Mouse (Mus musculus) neural tube, embryonic 12.5 days (tissue): ENCODE data around the gene Gmeb2. TPM values are rescaled to one million over a fixed set of nuclear protein-coding genes. Genes with fewer than 3 reads are reported as not detected.

Source experiments
- ATAC-seq: fragments of 200-750 bp; cut with Nextera tagmentation; 2 replicates; pipeline ENCODE4 v1.8.0; 2017; ENCODE audit warnings: low read depth, mild to moderate bottlenecking, moderate TSS enrichment, moderate library complexity; ENCODE audit not compliant: low FRiP score
- H3K27ac ChIP-seq: fragments of 300-500 bp; sonication (generic); 2 replicates; pipeline ENCODE4 v1.5.1; 2016
- H3K27me3 ChIP-seq: fragments of 300-500 bp; sonication (generic); replicated peaks from 2 replicates; pipeline ENCODE4 v1.6.1; 2016; ENCODE audit warnings: mild to moderate bottlenecking
- H3K36me3 ChIP-seq: fragments of 300-500 bp; sonication (generic); 2 replicates; pipeline ENCODE4 v1.6.1; 2016; ENCODE audit warnings: mild to moderate bottlenecking
- H3K4me1 ChIP-seq: fragments of 300-500 bp; sonication (generic); 2 replicates; pipeline ENCODE4 v1.6.1; 2016
- H3K4me2 ChIP-seq: fragments of 300-500 bp; sonication (generic); replicated peaks from 2 replicates; pipeline ENCODE4 v1.6.1; 2016; ENCODE audit warnings: mild to moderate bottlenecking
- H3K4me3 ChIP-seq: fragments of 300-500 bp; sonication (generic); 2 replicates; pipeline ENCODE4 v1.5.1; 2016
- H3K9ac ChIP-seq: fragments of 300-500 bp; sonication (generic); 2 replicates; pipeline ENCODE4 v1.6.1; 2016; ENCODE audit warnings: mild to moderate bottlenecking
- H3K9me3 ChIP-seq: fragments of 300-500 bp; sonication (generic); 2 replicates; pipeline ENCODE4 v1.6.1; 2016; ENCODE audit warnings: mild to moderate bottlenecking
- WGBS: fragments of 180-500 bp; shearing (Covaris S2); methylation state at CpG from one replicate; pipeline ENCODE4 v1.1.7; 2016; 5-methylcytosine and 5-hydroxymethylcytosine counted together
- polyA plus RNA-seq: library from polyadenylated mRNA; unstranded; fragments of >200 nt; fragmentation: Nextera tagmentation; extraction: Ambion mirVana; gene quantifications from 2 replicates; pipeline ENCODE4 v1.2.1, GENCODE M21; 2016

The Gmeb2 gene
- polyA plus RNA-seq, 1 experiment from 2014 or later, result 20.6 TPM

DNA sequence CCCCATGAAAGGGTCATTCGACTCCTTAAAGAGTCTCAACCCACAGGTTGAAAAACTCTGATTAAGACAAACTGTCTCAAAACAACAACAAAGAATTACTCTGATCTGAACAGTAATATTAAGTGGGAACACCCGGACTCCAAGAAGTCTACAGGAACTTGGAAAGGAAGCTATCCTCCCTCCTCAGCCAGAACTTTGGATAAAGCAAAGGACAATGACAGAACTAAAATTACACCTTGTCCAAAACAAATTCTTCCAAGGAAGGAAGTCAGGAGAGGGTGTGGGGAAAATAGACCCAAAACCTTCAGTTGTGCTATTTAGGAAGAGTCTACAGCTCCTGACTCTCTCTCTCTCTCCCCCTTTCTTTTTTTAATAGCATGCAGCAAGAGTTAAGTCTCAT lies 15.7 kb downstream of the Gmeb2 start:
- Histone ChIP-seq H3K36me3 (peaks cover 54% of the 10 kb centered on the region), H3K9ac (no peak overlapping the region), H3K4me3 (no peak overlapping the region), H3K4me1 (no peaks in the 10 kb centered on the region), H3K9me3 (no peaks in the 10 kb centered on the region), H3K27me3 (no peaks in the 10 kb centered on the region), H3K4me2 (no peak overlapping the region), H3K27ac (no peak overlapping the region)
- ATAC-seq, result no peak
- 93% methylated on average over 2 of the region's 2 CpGs for WGBS

DNA sequence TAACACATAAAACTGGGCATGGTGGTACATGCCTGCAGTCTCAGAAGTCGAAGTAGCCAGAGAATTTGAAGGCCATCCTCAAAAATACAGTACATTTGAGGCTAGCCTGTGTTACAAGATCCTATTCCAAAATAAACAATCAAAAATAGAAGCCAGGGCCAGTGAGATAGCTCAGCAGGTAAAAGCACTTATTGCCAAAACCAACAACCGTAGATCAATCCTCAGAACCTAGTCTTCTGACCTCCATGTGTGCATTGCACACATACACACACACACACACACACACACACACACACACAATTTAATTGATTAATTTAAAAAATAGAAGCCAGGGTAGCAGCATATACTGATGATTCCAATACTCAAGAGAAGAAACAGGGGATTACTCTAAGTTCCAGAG lies 21.0 kb downstream of the Gmeb2 start:
- ATAC-seq, result no peak
- no peaks in the 10 kb centered on the region for H3K9me3 ChIP-seq
- H3K4me3 ChIP-seq, result no peak overlapping the region
- no peak overlapping the region for H3K9ac ChIP-seq
- H3K27ac ChIP-seq, result no peak overlapping the region
- no peaks in the 10 kb centered on the region for H3K27me3 ChIP-seq
- WGBS, result 93% methylated on average over 2 of the region's 2 CpGs
- H3K4me1 ChIP-seq, result no peaks in the 10 kb centered on the region
- peaks cover 65% of the 10 kb centered on the region for H3K36me3 ChIP-seq
- H3K4me2 ChIP-seq, result no peak overlapping the region

DNA sequence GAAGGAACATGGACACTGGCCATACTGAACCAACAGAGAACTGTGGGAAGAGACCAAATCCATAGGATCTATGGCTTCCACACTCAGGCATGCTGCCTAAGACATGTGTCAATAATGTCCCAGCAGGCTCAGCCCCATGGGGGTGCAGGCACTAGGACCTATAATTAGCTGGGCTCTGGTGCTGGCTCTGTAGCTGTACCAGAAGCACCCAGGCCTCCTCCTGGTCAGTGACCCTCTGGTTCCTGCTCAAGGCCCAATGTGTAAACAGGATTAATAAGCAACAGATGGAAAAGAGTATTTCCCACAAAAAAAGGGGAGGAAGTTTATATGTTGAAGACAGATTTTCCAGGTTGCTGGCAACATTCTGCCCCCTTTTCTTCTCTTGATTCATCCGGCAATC lies 34.6 kb downstream of the Gmeb2 start:
- H3K36me3 ChIP-seq, result peaks cover 66% of the 10 kb centered on the region
- no peak for ATAC-seq
- no peak overlapping the region for H3K27ac ChIP-seq

DNA sequence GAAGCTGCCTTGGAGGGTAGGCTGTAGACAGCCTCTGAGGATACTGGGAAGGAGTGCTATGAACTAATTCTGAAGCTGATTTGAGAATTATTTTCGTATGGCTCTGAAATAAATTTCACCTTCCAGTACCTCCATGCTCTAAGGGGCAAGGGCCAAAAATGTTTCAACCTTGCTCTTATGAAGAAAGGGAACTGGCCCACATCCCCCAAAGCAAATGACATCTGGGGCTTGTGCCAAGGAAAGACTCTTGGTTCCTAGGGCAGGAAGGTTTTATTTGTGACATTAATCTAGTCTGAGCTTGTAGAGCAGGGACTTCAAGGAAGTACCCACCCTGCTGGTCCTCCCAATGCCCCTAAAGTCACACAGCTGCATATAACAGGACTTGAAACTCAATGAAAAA lies 36.0 kb downstream of the Gmeb2 start:
- no peaks in the 10 kb centered on the region for H3K4me1 ChIP-seq
- WGBS, result 86% methylated on average over 1 of the region's 1 CpGs
- no peak overlapping the region for H3K27ac ChIP-seq
- H3K27me3 ChIP-seq, result no peaks in the 10 kb centered on the region
- H3K9me3 ChIP-seq, result no peaks in the 10 kb centered on the region
- H3K9ac ChIP-seq, result no peak overlapping the region
- no peak overlapping the region for H3K4me3 ChIP-seq
- no peak overlapping the region for H3K4me2 ChIP-seq
- ATAC-seq, result no peak
- peaks cover 54% of the 10 kb centered on the region for H3K36me3 ChIP-seq

More for the DNA sequence above, 34.6 kb downstream of the Gmeb2 start:
- no peaks in the 10 kb centered on the region for H3K9me3 ChIP-seq
- no peak overlapping the region for H3K4me2 ChIP-seq
- H3K4me3 ChIP-seq, result no peak overlapping the region
- 81% methylated on average over 1 of the region's 1 CpGs for WGBS
- no peaks in the 10 kb centered on the region for H3K27me3 ChIP-seq
- no peaks in the 10 kb centered on the region for H3K4me1 ChIP-seq
- no peak overlapping the region for H3K9ac ChIP-seq

DNA sequence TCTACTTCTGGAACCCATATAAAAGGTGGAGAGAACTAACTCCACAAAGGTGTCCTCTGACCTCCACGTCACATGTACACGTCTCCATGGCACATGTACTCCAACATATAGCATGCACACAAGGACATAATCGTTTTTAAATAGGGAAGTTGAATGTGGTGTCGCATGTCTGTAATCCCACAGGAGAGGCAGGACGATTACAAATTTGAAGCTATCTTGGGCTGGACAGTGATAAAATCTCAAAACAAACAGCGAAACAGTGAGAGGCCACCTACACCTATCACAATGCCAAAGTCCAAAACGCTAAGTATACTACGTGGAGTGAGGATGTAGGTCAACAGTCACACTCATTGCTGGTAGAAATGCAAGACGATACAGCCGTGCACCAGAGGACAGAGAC lies 38.6 kb downstream of the Gmeb2 start:
- peaks cover 32% of the 10 kb centered on the region for H3K36me3 ChIP-seq

DNA sequence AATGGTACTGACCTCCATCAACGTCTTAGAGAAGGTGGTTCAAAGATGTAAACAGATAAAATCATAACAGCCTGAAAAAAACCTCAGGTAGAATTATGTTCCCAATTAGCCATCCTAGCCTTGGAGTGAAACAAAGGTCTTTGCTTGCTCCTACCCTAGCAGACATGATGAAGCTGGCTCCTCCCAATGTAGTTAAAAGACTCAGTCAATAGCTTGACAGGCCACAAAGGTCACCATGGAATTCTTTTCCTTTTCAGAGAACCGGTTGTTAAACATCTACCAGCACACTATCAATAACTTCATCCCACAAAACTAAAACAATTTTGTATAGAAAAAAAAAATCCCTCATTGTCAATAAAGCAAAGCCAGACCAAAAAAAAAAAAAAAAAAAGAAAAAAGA lies 42.8 kb downstream of the Gmeb2 start:
- H3K4me1 ChIP-seq, result no peaks in the 10 kb centered on the region
- no peak overlapping the region for H3K4me2 ChIP-seq
- no peak for ATAC-seq
- no peak overlapping the region for H3K9ac ChIP-seq
- no peak overlapping the region for H3K27ac ChIP-seq
- H3K36me3 ChIP-seq, result no peaks in the 10 kb centered on the region
- no peak overlapping the region for H3K4me3 ChIP-seq
- no peaks in the 10 kb centered on the region for H3K9me3 ChIP-seq
- WGBS, result 22% methylated on average over 2 of the region's 2 CpGs
- no peaks in the 10 kb centered on the region for H3K27me3 ChIP-seq

More for the DNA sequence above, 38.6 kb downstream of the Gmeb2 start:
- Histone ChIP-seq H3K27me3 (no peaks in the 10 kb centered on the region), H3K4me1 (no peaks in the 10 kb centered on the region), H3K4me3 (no peak overlapping the region), H3K27ac (no peak overlapping the region), H3K4me2 (no peak overlapping the region), H3K9me3 (no peaks in the 10 kb centered on the region), H3K9ac (no peak overlapping the region)
- 92% methylated on average over 10 of the region's 10 CpGs for WGBS
- ATAC-seq, result no peak

DNA sequence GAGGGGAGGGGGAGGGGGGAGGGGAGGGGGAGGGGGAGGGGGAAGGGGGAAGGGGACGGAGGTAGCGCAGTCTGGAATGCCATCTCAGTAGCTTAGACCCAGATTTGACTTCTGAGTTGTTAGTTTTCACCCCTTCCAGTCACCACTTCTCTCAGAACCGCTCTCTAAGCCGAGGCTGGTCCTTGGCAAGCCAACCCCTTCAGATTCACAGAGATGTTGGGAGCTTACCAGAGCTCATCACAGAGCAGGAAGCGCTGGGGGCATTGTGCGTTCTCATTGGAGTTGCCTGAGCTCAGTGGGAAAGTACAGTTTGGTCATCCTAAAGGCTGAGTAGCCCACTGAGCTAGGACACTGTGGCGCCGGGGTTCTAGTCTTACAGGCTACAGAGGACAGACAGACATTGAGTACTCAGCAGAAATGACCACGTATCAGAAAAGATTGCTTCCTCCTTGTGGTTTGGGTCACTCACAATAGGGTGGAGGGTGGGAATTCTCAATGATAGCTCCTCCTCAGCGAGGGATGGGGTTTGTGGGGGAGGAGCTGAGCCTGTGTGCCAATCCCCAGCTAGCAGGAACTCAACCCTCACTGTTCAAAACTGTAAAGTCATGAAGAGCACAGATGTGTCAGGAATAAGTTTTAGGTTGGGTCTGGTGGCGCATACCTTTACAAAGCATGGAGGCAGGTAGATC lies 44.0 kb downstream of the Gmeb2 start:
- Histone ChIP-seq H3K4me3 (no peak overlapping the region), H3K4me1 (no peaks in the 10 kb centered on the region), H3K27me3 (no peaks in the 10 kb centered on the region), H3K27ac (no peak overlapping the region), H3K9me3 (no peaks in the 10 kb centered on the region), H3K36me3 (no peaks in the 10 kb centered on the region), H3K9ac (no peak overlapping the region), H3K4me2 (no peak overlapping the region)
- 47% methylated on average over 9 of the region's 11 CpGs for WGBS
- ATAC-seq, result no peak

DNA sequence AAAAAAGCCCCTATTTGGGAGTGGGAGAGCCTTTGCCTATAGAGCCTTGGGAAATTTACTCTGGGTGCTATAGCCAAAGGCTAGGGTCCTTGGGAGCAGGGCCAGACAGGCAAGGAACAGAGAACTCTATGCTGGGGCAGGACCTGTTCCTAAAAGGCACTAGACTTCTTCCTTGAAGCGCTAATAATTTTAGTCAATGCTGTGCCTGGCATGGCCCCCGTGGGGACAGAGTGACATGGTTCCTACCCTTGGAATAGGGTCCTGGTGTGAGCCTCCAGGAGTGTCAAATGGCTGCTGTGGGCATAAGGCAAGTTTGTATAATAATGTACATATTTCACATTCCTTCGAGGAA lies 45.5 kb downstream of the Gmeb2 start:
- Histone ChIP-seq H3K4me2 (peak overlapping the region; percentile 53), H3K9ac (no peak overlapping the region), H3K9me3 (no peaks in the 10 kb centered on the region), H3K36me3 (no peaks in the 10 kb centered on the region), H3K4me3 (no peak overlapping the region), H3K27ac (no peak overlapping the region), H3K4me1 (no peaks in the 10 kb centered on the region), H3K27me3 (no peaks in the 10 kb centered on the region)
- ATAC-seq, result no peak
- WGBS, result 63% methylated on average over 3 of the region's 3 CpGs

DNA sequence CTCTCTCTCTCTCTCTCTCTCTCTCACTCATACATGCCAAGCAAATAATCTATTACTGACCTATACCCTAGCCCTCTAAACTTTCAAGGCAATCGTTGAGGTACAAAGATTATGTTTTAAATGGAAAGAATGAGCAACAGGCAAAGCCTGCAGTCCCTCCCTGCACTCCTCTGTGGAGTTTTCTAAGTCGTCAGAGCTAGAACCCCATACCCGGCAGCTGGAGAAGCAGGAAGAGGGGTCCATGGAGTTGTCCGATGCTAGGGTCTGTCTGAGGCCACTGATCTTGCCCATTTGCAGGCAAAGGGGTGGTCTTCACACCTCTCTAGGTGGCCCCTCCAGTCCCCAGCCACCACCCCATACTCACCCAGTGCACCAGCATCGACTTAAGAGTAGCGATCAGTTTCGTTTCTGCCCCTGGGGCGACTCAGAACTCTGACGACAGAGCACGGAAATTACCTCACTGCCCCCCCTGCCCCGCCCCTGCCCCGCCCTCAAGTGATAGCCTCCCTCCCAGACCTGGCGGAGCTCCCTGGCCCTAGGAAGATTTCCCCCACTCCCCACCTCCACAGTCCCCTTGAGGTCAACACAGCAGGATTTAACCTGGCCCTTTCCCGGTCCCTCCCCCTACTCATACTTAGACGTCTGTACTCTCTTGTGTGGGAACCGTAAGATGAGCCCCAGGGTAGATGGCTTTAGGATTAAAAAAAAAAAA lies 46.1 kb downstream of the Gmeb2 start, which contains the start of gene Helz2:
Helz2 (minus strand) TSS at position 426 of the 712 bp plus-strand sequence.
- H3K27ac ChIP-seq, result no peak within 1 kb of the TSS
- peak within 1 kb of the TSS; percentile 40; the same call in 1 of the 2 replicates for H3K9ac ChIP-seq
- H3K4me1 ChIP-seq, result no peaks in the 10 kb centered on the region
- no peaks in the 10 kb centered on the region for H3K27me3 ChIP-seq
- peak within 1 kb of the TSS; percentile 53 for H3K4me2 ChIP-seq
- no peaks in the 10 kb centered on the region for H3K36me3 ChIP-seq
- WGBS, result 9% methylated on average over 16 of the region's 16 CpGs
- H3K9me3 ChIP-seq, result no peaks in the 10 kb centered on the region
- no peak for ATAC-seq
- H3K4me3 ChIP-seq, result peak within 1 kb of the TSS; percentile 27

DNA sequence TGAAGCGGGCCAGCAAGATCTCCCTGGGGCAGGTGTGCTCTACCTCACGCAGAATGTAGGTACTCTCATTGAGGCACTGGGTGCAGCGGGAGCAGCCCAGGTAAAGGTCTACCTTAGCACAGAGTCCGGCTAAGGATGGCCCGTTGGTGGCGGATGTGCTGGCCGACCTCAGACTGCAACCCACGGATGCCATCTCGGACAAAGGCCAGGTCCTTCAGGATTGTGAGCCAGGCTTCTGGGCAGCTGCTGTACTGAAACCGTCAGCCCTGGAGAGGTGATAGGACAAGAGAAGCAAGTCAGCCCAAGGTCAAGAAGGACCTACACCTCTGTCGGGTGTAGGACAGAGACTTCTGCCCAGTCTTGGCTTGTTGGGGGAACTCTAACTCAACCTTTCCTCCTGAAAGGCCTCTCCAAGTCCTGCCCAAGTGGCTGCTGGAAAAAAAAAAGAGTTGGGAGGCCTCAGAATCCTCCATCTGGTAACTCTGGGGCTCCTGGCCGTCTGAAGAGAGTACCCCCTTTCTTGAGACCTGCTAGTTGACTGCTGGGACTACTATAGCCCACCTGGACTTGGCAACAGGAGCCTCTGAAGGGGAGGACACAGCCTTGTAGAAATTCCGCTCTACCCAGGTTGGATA lies 46.9 kb downstream of the Gmeb2 start:
- Histone ChIP-seq H3K4me3 (no peak overlapping the region), H3K27me3 (no peaks in the 10 kb centered on the region), H3K27ac (no peak overlapping the region), H3K9me3 (no peaks in the 10 kb centered on the region), H3K9ac (no peak overlapping the region), H3K4me2 (peak overlapping the region; percentile 53; the same call in 1 of the 2 replicates), H3K4me1 (no peaks in the 10 kb centered on the region), H3K36me3 (no peaks in the 10 kb centered on the region)
- WGBS, result 93% methylated on average over 13 of the region's 13 CpGs
- no peak for ATAC-seq

DNA sequence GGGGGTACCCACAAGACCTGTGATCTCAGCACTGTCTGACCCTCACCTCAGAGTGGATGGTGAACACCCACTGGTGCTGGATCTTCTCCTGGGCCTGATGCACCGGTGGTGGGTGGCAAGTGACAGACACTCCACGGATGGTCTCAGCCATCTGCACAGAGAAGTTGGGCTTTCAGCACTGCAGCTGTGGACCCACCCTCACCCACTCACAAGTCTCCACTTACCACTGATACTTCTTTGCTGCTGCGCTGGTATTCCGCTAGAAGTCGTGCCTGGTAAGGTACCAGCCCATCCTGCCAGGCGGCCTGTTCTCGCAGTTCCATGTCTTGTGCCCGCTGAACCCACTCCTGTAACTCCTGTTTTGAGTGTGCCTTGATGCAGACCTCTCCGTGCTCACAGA lies 48.6 kb downstream of the Gmeb2 start:
- Histone ChIP-seq H3K4me3 (no peak overlapping the region), H3K36me3 (no peaks in the 10 kb centered on the region), H3K4me2 (no peak overlapping the region), H3K4me1 (no peaks in the 10 kb centered on the region), H3K27ac (no peak overlapping the region), H3K9ac (no peak overlapping the region), H3K9me3 (no peaks in the 10 kb centered on the region), H3K27me3 (no peaks in the 10 kb centered on the region)
- no peak for ATAC-seq
- 96% methylated on average over 9 of the region's 9 CpGs for WGBS

DNA sequence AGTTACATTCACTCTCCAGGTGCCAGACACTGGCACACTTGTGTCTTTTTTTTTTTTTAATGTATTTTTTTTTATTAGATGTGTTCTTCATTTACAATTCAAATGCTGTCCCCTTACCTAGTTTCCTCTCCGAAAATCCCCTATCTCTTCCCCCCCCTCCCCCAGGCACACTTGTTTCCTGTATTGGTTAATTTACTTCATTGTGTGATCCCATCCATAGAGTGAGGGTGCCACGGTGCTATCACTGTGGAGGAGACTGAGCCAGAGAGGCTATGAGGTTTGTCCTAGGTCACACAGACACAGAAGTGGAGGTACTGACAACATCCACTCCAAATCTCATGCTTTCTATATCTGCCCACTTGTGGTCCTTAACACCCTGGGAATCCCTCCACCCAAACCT lies 49.0 kb downstream of the Gmeb2 start:
- no peak for ATAC-seq
- H3K9me3 ChIP-seq, result no peaks in the 10 kb centered on the region
- no peak overlapping the region for H3K4me2 ChIP-seq
- no peaks in the 10 kb centered on the region for H3K4me1 ChIP-seq
- no peak overlapping the region for H3K27ac ChIP-seq
- H3K27me3 ChIP-seq, result no peaks in the 10 kb centered on the region
- no peak overlapping the region for H3K9ac ChIP-seq
- 68% methylated on average over 2 of the region's 2 CpGs for WGBS
- H3K4me3 ChIP-seq, result no peak overlapping the region
- H3K36me3 ChIP-seq, result no peaks in the 10 kb centered on the region
